Mouse (Mus musculus) midbrain, embryonic 15.5 days (tissue): ENCODE results near the gene Gm49027. TPM values are rescaled to one million over a fixed set of nuclear protein-coding genes. Genes with fewer than 3 reads are reported as not detected.
A peak's percentile ranks its signal among the peaks of the same experiment; 100 is the strongest.

ENCODE experiments used
- ATAC-seq: fragments of 200-750 bp; cut with Nextera tagmentation; replicated peaks from 2 replicates; pipeline ENCODE4 v1.8.0; 2017; ENCODE audit warnings: moderate TSS enrichment
- H3K27ac ChIP-seq: fragments of 300-500 bp; sonication (generic); 2 replicates; pipeline ENCODE4 v1.5.1; 2015; ENCODE audit warnings: mild to moderate bottlenecking, inconsistent platforms
- H3K27me3 ChIP-seq: fragments of 300-500 bp; sonication (generic); replicated peaks from 2 replicates; pipeline ENCODE4 v1.6.1; 2015; ENCODE audit warnings: inconsistent platforms
- H3K36me3 ChIP-seq: fragments of 300-500 bp; sonication (generic); replicated peaks from 2 replicates; pipeline ENCODE4 v1.6.1; 2015; ENCODE audit warnings: inconsistent platforms
- H3K4me1 ChIP-seq: fragments of 300-500 bp; sonication (generic); 2 replicates; pipeline ENCODE4 v1.6.1; 2015; ENCODE audit warnings: inconsistent platforms
- H3K4me2 ChIP-seq: fragments of 300-500 bp; sonication (generic); 2 replicates; pipeline ENCODE4 v1.6.1; 2015; ENCODE audit warnings: inconsistent platforms, mild to moderate bottlenecking, moderate library complexity
- H3K4me3 ChIP-seq: fragments of 300-500 bp; sonication (generic); 2 replicates; pipeline ENCODE4 v1.5.1; 2015; ENCODE audit warnings: mild to moderate bottlenecking, inconsistent platforms
- H3K9ac ChIP-seq: fragments of 300-500 bp; sonication (generic); 2 replicates; pipeline ENCODE4 v1.6.1; 2015; ENCODE audit warnings: mild to moderate bottlenecking, inconsistent platforms
- H3K9me3 ChIP-seq: fragments of 300-500 bp; sonication (generic); 2 replicates; pipeline ENCODE4 v1.6.1; 2016; ENCODE audit warnings: inconsistent platforms
- WGBS: fragments of 180-500 bp; shearing (Covaris S2); methylation state at CpG from one replicate; pipeline ENCODE4 v1.1.7; 2015; ENCODE audit warnings: mixed read lengths; 5-methylcytosine and 5-hydroxymethylcytosine counted together
- microRNA-seq: library from miRNA; unstranded; fragments of <30 nt; microRNA quantifications from one replicate; pipeline ENCODE4, GENCODE M21; 2016
- polyA plus RNA-seq: library from polyadenylated mRNA; unstranded; fragments of >200 nt; fragmentation: Nextera tagmentation; extraction: Ambion mirVana; gene quantifications from 2 replicates; pipeline ENCODE4 v1.2.1, GENCODE M21; 2015

The Gm49027 gene
- polyA plus RNA-seq, 1 experiment from 2014 or later = 1.5 TPM

GRCm38 (mm10) chr5:123489935-123490334 lies 35.4 kb downstream of the Gm49027 start:
- H3K36me3 ChIP-seq = no peaks in the 10 kb centered on the region
- H3K4me2 ChIP-seq = no peak overlapping the region
- H3K9me3 ChIP-seq = no peaks in the 10 kb centered on the region
- no peaks in the 10 kb centered on the region for H3K27me3 ChIP-seq
- 64% methylated on average over 9 of the region's 9 CpGs for WGBS
- no peak overlapping the region for H3K4me3 ChIP-seq
- H3K9ac ChIP-seq = no peak overlapping the region
- ATAC-seq = no peak
- no peak overlapping the region for H3K27ac ChIP-seq
- peaks cover 5% of the 10 kb centered on the region; the same call in 1 of the 2 replicates for H3K4me1 ChIP-seq

- Histone ChIP-seq H3K9me3 (no peaks in the 10 kb centered on the region), H3K4me1 (peaks cover 5% of the 10 kb centered on the region; the same call in 1 of the 2 replicates), H3K4me2 (peak within 1 kb of the TSS; percentile 50), H3K36me3 (no peaks in the 10 kb centered on the region), H3K27ac (no peak within 1 kb of the TSS), H3K4me3 (peak within 1 kb of the TSS; percentile 29), H3K27me3 (no peaks in the 10 kb centered on the region), H3K9ac (0 out of 2 replicates have a peak within 1 kb of the TSS, but pooled peaks have one; percentile 13)
- ATAC-seq = peak; percentile 72
- WGBS = 7% methylated on average over 25 of the region's 25 CpGs
These were observed 36.0 kb downstream of the Gm49027 start, which contains the start of the genes Lrrc43 and Il31 for GRCm38 (mm10) chr5:123489112-123489785. Gene Lrrc43 (plus strand): TSS chr5:123489305. Gene Il31 (minus strand): TSS chr5:123489489.

- H3K4me2 ChIP-seq = no peak overlapping the region
- H3K36me3 ChIP-seq = no peaks in the 10 kb centered on the region
- no peak overlapping the region for H3K4me3 ChIP-seq
- no peak overlapping the region for H3K27ac ChIP-seq
- ATAC-seq = no peak
- no peak overlapping the region for H3K9ac ChIP-seq
- 85% methylated on average over 11 of the region's 11 CpGs for WGBS
- H3K27me3 ChIP-seq = no peaks in the 10 kb centered on the region
- no peaks in the 10 kb centered on the region for H3K9me3 ChIP-seq
- peaks cover 5% of the 10 kb centered on the region; the same call in 1 of the 2 replicates for H3K4me1 ChIP-seq
These were observed 37.5 kb downstream of the Gm49027 start for GRCm38 (mm10) chr5:123487659-123488395.

- no peaks in the 10 kb centered on the region for H3K36me3 ChIP-seq
- WGBS = 51% methylated on average over 5 of the region's 5 CpGs
These were observed 51.5 kb downstream of the Gm49027 start for GRCm38 (mm10) chr5:123473817-123474216.

GRCm38 (mm10) chr5:123470784-123471400 lies 54.4 kb downstream of the Gm49027 start:
- Histone ChIP-seq H3K4me2 (no peak overlapping the region), H3K4me3 (no peak overlapping the region), H3K9ac (no peak overlapping the region), H3K27me3 (no peaks in the 10 kb centered on the region), H3K27ac (no peak overlapping the region), H3K4me1 (no peaks in the 10 kb centered on the region), H3K36me3 (no peaks in the 10 kb centered on the region), H3K9me3 (no peaks in the 10 kb centered on the region)
- WGBS = 70% methylated on average over 10 of the region's 10 CpGs
- ATAC-seq = no peak

More at GRCm38 (mm10) chr5:123473817-123474216, 51.5 kb downstream of the Gm49027 start:
- no peak overlapping the region for H3K4me3 ChIP-seq
- H3K9ac ChIP-seq = no peak overlapping the region
- no peak overlapping the region for H3K27ac ChIP-seq
- H3K4me1 ChIP-seq = no peaks in the 10 kb centered on the region
- H3K27me3 ChIP-seq = no peaks in the 10 kb centered on the region
- no peaks in the 10 kb centered on the region for H3K9me3 ChIP-seq
- ATAC-seq = no peak
- no peak overlapping the region for H3K4me2 ChIP-seq

- Histone ChIP-seq H3K36me3 (no peaks in the 10 kb centered on the region), H3K4me1 (no peaks in the 10 kb centered on the region), H3K9me3 (no peaks in the 10 kb centered on the region), H3K27me3 (no peaks in the 10 kb centered on the region), H3K4me2 (no peak overlapping the region), H3K9ac (no peak overlapping the region), H3K27ac (no peak overlapping the region), H3K4me3 (no peak overlapping the region)
- ATAC-seq = no peak
- WGBS = 81% methylated on average over 1 of the region's 1 CpGs
These were observed 60.6 kb downstream of the Gm49027 start for GRCm38 (mm10) chr5:123464638-123465037.

Small RNA genes within 50 kb of the gene (microRNA-seq; reads per million reads assigned to microRNA genes)
- 1.5 reads per million for gene Mir7647

Other genes with a start within 250 kb of the Gm49027 start
- gene Bcl7a, start 181.7 kb downstream of the Gm49027 start, polyA plus RNA-seq = 35.9 and 39.6 TPM in 2 replicates
- 18.6 and 21.1 TPM in 2 replicates for gene Mlxip, start 130.7 kb downstream of the Gm49027 start, polyA plus RNA-seq
- gene Lrrc43, start 36.2 kb downstream of the Gm49027 start, polyA plus RNA-seq = 0.89 and 1.1 TPM in 2 replicates
- not detected in 2 replicates for gene Il31, start 36.0 kb downstream of the Gm49027 start, polyA plus RNA-seq
- 1.0 and 1.3 TPM in 2 replicates for gene B3gnt4, start 15.0 kb downstream of the Gm49027 start, polyA plus RNA-seq
- 110 and 115 TPM in 2 replicates for gene Diablo, start 1.3 kb downstream of the Gm49027 start, polyA plus RNA-seq
- 46.4 and 47.2 TPM in 2 replicates for gene Vps33a, start 47.5 kb upstream of the Gm49027 start, polyA plus RNA-seq
- 85.5 and 91.5 TPM in 2 replicates for gene Clip1, start 159.1 kb upstream of the Gm49027 start, polyA plus RNA-seq
- gene Zcchc8, start 195.6 kb upstream of the Gm49027 start, polyA plus RNA-seq = 68.0 and 69.7 TPM in 2 replicates
- 127 and 147 TPM in 2 replicates for gene Rsrc2, start 223.9 kb upstream of the Gm49027 start, polyA plus RNA-seq
- gene Kntc1, start 224.2 kb upstream of the Gm49027 start, polyA plus RNA-seq = 3.8 and 3.9 TPM in 2 replicates